Mouse (Mus musculus) CH12.LX (cell line): ENCODE results near the gene AC131692.1. TPM values are rescaled to one million over a fixed set of nuclear protein-coding genes. Genes with fewer than 3 reads are reported as not detected.

ENCODE experiments used
- DNase-seq: peaks from one replicate; pipeline ENCODE4 v3.0.0-alpha.2; 2013; ENCODE audit errors: extremely low read depth
- H3K27ac ChIP-seq: 2 replicates; pipeline ENCODE4 v1.5.1; 2012; ENCODE audit warnings: low read depth, mild to moderate bottlenecking, control low read depth, moderate library complexity; ENCODE audit not compliant: insufficient read depth
- H3K27me3 ChIP-seq: replicated peaks from 2 replicates; pipeline ENCODE3; 2012; ENCODE audit warnings: inconsistent platforms
- H3K36me3 ChIP-seq, 2 experiments: replicated peaks in 1 of 2; 2 replicates each; pipeline versions ENCODE3 to v1.6.1; 2012; ENCODE audit warnings: inconsistent platforms in 1 of 2, low read length in 1 of 2, mild to moderate bottlenecking in 1 of 2, mixed read lengths in 1 of 2, moderate library complexity in 1 of 2; ENCODE audit not compliant: control insufficient read depth in 1 of 2, insufficient read depth in 1 of 2
- H3K4me1 ChIP-seq, 2 experiments: 2 replicates each; pipeline ENCODE4 v1.6.1; 2012; ENCODE audit warnings: inconsistent platforms in 1 of 2, moderate library complexity in 1 of 2; ENCODE audit not compliant: insufficient read depth in 2 of 2, control insufficient read depth in 1 of 2
- H3K4me2 ChIP-seq: 2 replicates; pipeline ENCODE4 v1.6.1; 2012; ENCODE audit warnings: low read depth, mild to moderate bottlenecking, control low read depth; ENCODE audit not compliant: poor library complexity, insufficient read depth, severe bottlenecking
- H3K4me3 ChIP-seq, 3 experiments: fragments of 150-350 bp in 1 of 3; sonication (generic) in 1 of 3; replicated peaks in 1 of 3; 2 replicates each; pipeline versions ENCODE3 to v1.5.1; 2011 to 2012; ENCODE audit warnings: low read depth in 2 of 3, low read length in 2 of 3, mild to moderate bottlenecking in 2 of 3, moderate library complexity in 2 of 3, control low read depth in 1 of 3, improper control_type of control experiment in 1 of 3, inconsistent platforms in 1 of 3, mixed read lengths in 1 of 3; ENCODE audit not compliant: poor library complexity in 1 of 3
- H3K79me2 ChIP-seq: replicated peaks from 2 replicates; pipeline ENCODE4 v1.6.1; 2012; ENCODE audit warnings: mild to moderate bottlenecking, moderate library complexity; ENCODE audit not compliant: control insufficient read depth, poor library complexity, insufficient read depth, severe bottlenecking; ENCODE audit errors: extremely low read depth
- H3K9ac ChIP-seq: 2 replicates; pipeline ENCODE4 v1.6.1; 2012; ENCODE audit warnings: low read depth, mild to moderate bottlenecking, control low read depth, moderate library complexity; ENCODE audit not compliant: insufficient read depth
- H3K9me3 ChIP-seq: replicated peaks from 2 replicates; pipeline ENCODE3; 2012; ENCODE audit warnings: low read length, inconsistent platforms, mixed read lengths
- BHLHE40 ChIP-seq: IDR thresholded peaks from 2 replicates; pipeline ENCODE4 v1.6.1; 2011; ENCODE audit warnings: mild to moderate bottlenecking, low read depth, low read length, improper control_type of control experiment
- CHD1 ChIP-seq: IDR thresholded peaks from 2 replicates; pipeline ENCODE4 v1.6.1; 2012; ENCODE audit warnings: low read depth, low read length, improper control_type of control experiment, inconsistent platforms
- CHD2 ChIP-seq: IDR thresholded peaks from 2 replicates; pipeline ENCODE4 v1.6.1; 2011; ENCODE audit warnings: low read length, improper control_type of control experiment
- CTCF ChIP-seq, 2 experiments: IDR thresholded peaks in 1 of 2; conservative IDR thresholded peaks in 1 of 2; 2 replicates each; pipeline ENCODE4 v1.5.1; 2011 to 2012; ENCODE audit warnings: low read depth in 2 of 2, low read length in 2 of 2, improper control_type of control experiment in 1 of 2, inconsistent platforms in 1 of 2, mild to moderate bottlenecking in 1 of 2, moderate library complexity in 1 of 2
- ELF1 ChIP-seq: IDR thresholded peaks from 2 replicates; pipeline ENCODE4 v1.6.1; 2014; ENCODE audit warnings: low read depth, mild to moderate bottlenecking, inconsistent platforms, low read length, improper control_type of control experiment
- EP300 ChIP-seq: IDR thresholded peaks from 2 replicates; pipeline ENCODE4 v1.6.1; 2011; ENCODE audit warnings: low read length, improper control_type of control experiment
- ETS1 ChIP-seq: conservative IDR thresholded peaks from 2 replicates; pipeline ENCODE4 v1.6.1; 2012; ENCODE audit warnings: low read depth, mild to moderate bottlenecking, inconsistent platforms, low read length, improper control_type of control experiment, moderate library complexity
- GABPA ChIP-seq: IDR thresholded peaks from 2 replicates; pipeline ENCODE4 v1.6.1; 2012; ENCODE audit warnings: low read depth, low read length, improper control_type of control experiment, inconsistent platforms; ENCODE audit not compliant: insufficient replicate concordance
- HCFC1 ChIP-seq: IDR thresholded peaks from 2 replicates; pipeline ENCODE4 v1.6.1; 2012; ENCODE audit warnings: low read depth, mild to moderate bottlenecking, inconsistent platforms, low read length, improper control_type of control experiment
- IRF4 ChIP-seq: IDR thresholded peaks from 2 replicates; pipeline ENCODE4 v1.6.1; 2014; ENCODE audit warnings: low read depth, mild to moderate bottlenecking, inconsistent platforms, low read length, improper control_type of control experiment
- JUND ChIP-seq: conservative IDR thresholded peaks from 2 replicates; pipeline ENCODE4 v1.6.1; 2011; ENCODE audit warnings: low read depth, low read length, improper control_type of control experiment
- MAX ChIP-seq: IDR thresholded peaks from 2 replicates; pipeline ENCODE4 v1.6.1; 2011; ENCODE audit warnings: low read length, improper control_type of control experiment
- MAZ ChIP-seq: IDR thresholded peaks from 2 replicates; pipeline ENCODE4 v1.6.1; 2012; ENCODE audit warnings: low read depth, mild to moderate bottlenecking, inconsistent platforms, low read length, improper control_type of control experiment, moderate library complexity
- MEF2A ChIP-seq: IDR thresholded peaks from 2 replicates; pipeline ENCODE4 v1.6.1; 2014; ENCODE audit warnings: low read depth, mild to moderate bottlenecking, inconsistent platforms, low read length, improper control_type of control experiment, borderline replicate concordance
- MXI1 ChIP-seq: IDR thresholded peaks from 2 replicates; pipeline ENCODE4 v1.6.1; 2011; ENCODE audit warnings: mild to moderate bottlenecking, low read depth, low read length, improper control_type of control experiment
- NELFE ChIP-seq: IDR thresholded peaks from 2 replicates; pipeline ENCODE4 v1.6.1; 2011; ENCODE audit warnings: low read depth, low read length, improper control_type of control experiment
- NRF1 ChIP-seq: IDR thresholded peaks from 2 replicates; pipeline ENCODE4 v1.6.1; 2014; ENCODE audit warnings: low read depth, mild to moderate bottlenecking, inconsistent platforms, low read length, improper control_type of control experiment, moderate library complexity
- POLR2AphosphoS2 ChIP-seq: IDR thresholded peaks from 2 replicates; pipeline ENCODE4 v1.6.1; 2011; ENCODE audit warnings: low read depth, low read length, improper control_type of control experiment
- RAD21 ChIP-seq: IDR thresholded peaks from 2 replicates; pipeline ENCODE4 v1.6.1; 2011; ENCODE audit warnings: low read depth, mild to moderate bottlenecking, low read length, improper control_type of control experiment, moderate library complexity
- RCOR1 ChIP-seq: conservative IDR thresholded peaks from 2 replicates; pipeline ENCODE4 v1.6.1; 2012; ENCODE audit warnings: low read depth, mild to moderate bottlenecking, inconsistent platforms, low read length, improper control_type of control experiment
- SIN3A ChIP-seq: IDR thresholded peaks from 2 replicates; pipeline ENCODE4 v1.6.1; 2012; ENCODE audit warnings: low read length, improper control_type of control experiment, inconsistent platforms
- SMC3 ChIP-seq: IDR thresholded peaks from 2 replicates; pipeline ENCODE4 v1.6.1; 2011; ENCODE audit warnings: low read depth, low read length, improper control_type of control experiment
- TBP ChIP-seq: conservative IDR thresholded peaks from 2 replicates; pipeline ENCODE4 v1.6.1; 2011; ENCODE audit warnings: low read depth, low read length, improper control_type of control experiment
- TCF12 ChIP-seq: IDR thresholded peaks from 2 replicates; pipeline ENCODE4 v1.6.1; 2014; ENCODE audit warnings: low read depth, mild to moderate bottlenecking, inconsistent platforms, low read length, improper control_type of control experiment
- ZC3H11A ChIP-seq: IDR thresholded peaks from 2 replicates; pipeline ENCODE4 v1.6.1; 2012; ENCODE audit warnings: low read depth, mild to moderate bottlenecking, inconsistent platforms, low read length, improper control_type of control experiment
- ZKSCAN1 ChIP-seq: IDR thresholded peaks from 2 replicates; pipeline ENCODE4 v1.6.1; 2012; ENCODE audit warnings: low read depth, inconsistent platforms, low read length, improper control_type of control experiment, borderline replicate concordance
- ZNF384 ChIP-seq: IDR thresholded peaks from 2 replicates; pipeline ENCODE4 v1.6.1; 2012; ENCODE audit warnings: low read depth, low read length, improper control_type of control experiment, inconsistent platforms
- dilution Hi-C: fragments of 300-500 bp; cut with MboI; formaldehyde crosslinking; loops from 2 replicates; pipeline ENCODE4 v1.14.3; 2020; ENCODE audit warnings: low sequenced_read_pairs; ENCODE audit not compliant: extremely low pct_unique_long_range_greater_than_20kb, extremely low pct_ligation_motif_present
- in situ Hi-C: fragments of 300-500 bp; cut with MboI; formaldehyde crosslinking; loops from 3 replicates; pipeline ENCODE4 v1.14.3; 2019; ENCODE audit warnings: low sequenced_read_pairs, low pct_ligation_motif_present, low pct_unique_long_range_greater_than_20kb, mixed read lengths
- polyA plus RNA-seq: library from polyadenylated mRNA; unstranded; fragments of >175 nt; gene quantifications from 2 replicates; pipeline ENCODE4 v1.2.1, GENCODE M21; 2012; ENCODE audit warnings: low read depth; ENCODE audit not compliant: insufficient read length
- total RNA-seq, 2 experiments: library from RNA; depleted of rRNA; stranded (reverse); fragments of 300-350 nt in 1 of 2; fragments of >200 nt in 1 of 2; gene quantifications; 2 replicates each; pipeline ENCODE4 v1.2.3; 2012 to 2014

The AC131692.1 gene
- total and polyA plus RNA-seq, 3 experiments: 0.74 to 4.7 (median 0.81) TPM

DNA sequence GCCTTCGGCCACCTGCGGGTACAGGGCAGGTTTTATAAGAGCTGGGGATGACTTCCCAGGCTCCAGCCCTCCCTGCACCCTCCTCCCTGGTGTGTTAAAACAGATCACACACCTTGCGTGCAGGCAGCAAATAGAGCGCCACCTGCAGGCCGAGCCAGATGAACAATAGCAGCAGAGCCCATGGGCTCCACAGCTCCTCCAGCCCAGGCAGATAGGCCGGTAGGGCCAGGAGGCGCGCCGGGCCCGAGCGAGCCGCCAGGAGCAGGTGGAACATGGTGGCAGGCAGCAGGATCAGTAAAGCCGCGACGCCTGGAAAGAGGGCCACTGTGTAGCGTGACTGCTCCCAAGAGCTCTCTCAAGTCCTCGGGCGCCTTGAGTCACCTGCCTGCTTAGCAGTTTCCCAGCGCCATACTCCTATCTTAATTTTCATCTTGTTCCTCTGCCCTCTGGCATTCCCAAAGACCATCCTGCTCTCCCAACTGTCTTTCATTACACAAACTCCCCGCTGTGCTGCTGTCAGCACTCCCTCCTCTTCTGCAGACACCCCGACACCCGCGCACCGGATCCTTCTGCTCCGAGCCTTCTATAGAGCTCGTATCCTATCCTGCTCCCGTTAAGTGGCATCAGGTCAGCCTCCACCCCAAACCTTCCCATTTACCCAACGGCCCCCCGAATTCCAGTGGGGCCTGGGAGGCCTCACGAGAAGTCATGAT is 27.1 kb upstream of the AC131692.1 start:
- no peak overlapping the region for H3K27ac ChIP-seq
- peak; percentile 88 for DNase-seq
- H3K36me3 ChIP-seq: peaks cover 33 to 56% of the 10 kb centered on the region in 2 experiments
- H3K4me3 ChIP-seq: peak overlapping the region; percentile 42 to 53 (median 47)
- in situ Hi-C loops (loop anchor here (10.0 kb wide), 1 partner anchor 102 kb away; the partner anchor contains the start of gene Pola2), dilution Hi-C loops (no loop called here)
- peak overlapping the region; percentile 88 for H3K4me2 ChIP-seq
- H3K79me2 ChIP-seq: peaks cover 5% of the 10 kb centered on the region
- H3K9me3 ChIP-seq: no peaks in the 10 kb centered on the region
- peaks cover 14 to 43% of the 10 kb centered on the region in 2 experiments for H3K4me1 ChIP-seq
- H3K27me3 ChIP-seq: no peaks in the 10 kb centered on the region
- TF ChIP-seq ZKSCAN1: no peak
- TF ChIP-seq MEF2A: no peak
- no peak for TF ChIP-seq CHD1
- no peak for TF ChIP-seq TCF12
- no peak for TF ChIP-seq JUND
- peak; percentile 76 for TF ChIP-seq SMC3
- no peak for TF ChIP-seq BHLHE40
- 0 out of 2 replicates have a peak, but pooled peaks have one; percentile 14 for TF ChIP-seq NRF1
- TF ChIP-seq POLR2AphosphoS2: no peak
- TF ChIP-seq CTCF (conservative IDR thresholded peaks at IDR 0.05 in 1 of 2, IDR thresholded peaks at IDR 0.05 in 1 of 2; ENCODE audit: low read depth in 2 of 2, low read length in 2 of 2): peak; percentile 35 to 89; a peak in 3 of 4 replicates
- no peak for TF ChIP-seq ZC3H11A
- TF ChIP-seq RCOR1: 0 out of 2 replicates have a peak, but pooled peaks have one; percentile 25
- no peak for TF ChIP-seq CHD2
- TF ChIP-seq RAD21: peak; percentile 30
- H3K9ac ChIP-seq: peak overlapping the region; percentile 30

- Histone ChIP-seq H3K9me3 (no peaks in the 10 kb centered on the region), H3K79me2 (peaks cover under 1% of the 10 kb centered on the region; the same call in 1 of the 2 replicates), H3K4me2 (peak within 1 kb of the TSS; percentile 88), H3K27me3 (no peaks in the 10 kb centered on the region), H3K27ac (0 out of 2 replicates have a peak within 1 kb of the TSS, but pooled peaks have one; percentile 0), H3K4me1 (peaks cover 12 to 36% of the 10 kb centered on the region in 2 experiments), H3K4me3 (peak within 1 kb of the TSS; percentile 42 to 53 (median 47)), H3K9ac (peak within 1 kb of the TSS; percentile 30), H3K36me3 (peaks cover 38 to 59% of the 10 kb centered on the region in 2 experiments)
- dilution Hi-C loops (no loop called here), in situ Hi-C loops (loop anchor here (10.0 kb wide), 1 partner anchor 103 kb away; the partner anchor contains the start of gene Pola2)
- DNase-seq: peak; percentile 86
- TF ChIP-seq RCOR1 (0 out of 2 replicates have a peak, but pooled peaks have one; percentile 20), ETS1 (no peak), TBP (0 out of 2 replicates have a peak, but pooled peaks have one; percentile 48), MAZ (0 out of 2 replicates have a peak, but pooled peaks have one; percentile 32), MEF2A (0 out of 2 replicates have a peak, but pooled peaks have one; percentile 13), CHD1 (no peak), SMC3 (no peak), CTCF (conservative IDR thresholded peaks at IDR 0.05 in 1 of 2, IDR thresholded peaks at IDR 0.05 in 1 of 2; ENCODE audit: low read depth in 2 of 2, low read length in 2 of 2) (0 out of 4 replicates have a peak, but pooled peaks of 1 of the 2 experiments have one; percentile 7), GABPA (no peak), ZC3H11A (no peak), ZKSCAN1 (no peak), IRF4 (peak; percentile 19; the same call in 1 of the 2 replicates), MAX (0 out of 2 replicates have a peak, but pooled peaks have one; percentile 31), ELF1 (no peak), SIN3A (peak; percentile 55; the same call in 1 of the 2 replicates), HCFC1 (peak; percentile 40), ZNF384 (no peak), POLR2AphosphoS2 (peak; percentile 77; the same call in 1 of the 2 replicates), EP300 (no peak), MXI1 (peak; percentile 64), CHD2 (peak; percentile 68), NELFE (peak; percentile 67)
These were observed 26.3 kb upstream of the AC131692.1 start, which contains the start of gene Tm7sf2 for GRCm38 (mm10) chr19:6067724-6068415. Tm7sf2 (minus strand) TSS chr19:6068373.
